Mouse (Mus musculus) neural tube, embryonic 13.5 days (tissue): ENCODE measurements at regions not wholly inside any gene's neighbourhood (a gene's known extent, or its start where the extent isn't known, plus 50 kb on each side); places are given as distances from the start of the nearest gene placed in this dataset.
A peak's percentile ranks its signal among the peaks of the same experiment; 100 is the strongest.

Experiments
- ATAC-seq: fragments of 200-750 bp; cut with Nextera tagmentation; 2 replicates; pipeline ENCODE4 v1.8.0; 2017; ENCODE audit warnings: low read depth, mild to moderate bottlenecking, moderate TSS enrichment, moderate library complexity
- H3K27ac ChIP-seq: fragments of 300-500 bp; sonication (generic); replicated peaks from 2 replicates; pipeline ENCODE4 v1.5.1; 2015; ENCODE audit warnings: moderate library complexity, mild to moderate bottlenecking, inconsistent platforms
- H3K27me3 ChIP-seq: fragments of 300-500 bp; sonication (generic); 2 replicates; pipeline ENCODE4 v1.6.1; 2015; ENCODE audit warnings: mild to moderate bottlenecking, inconsistent platforms
- H3K36me3 ChIP-seq: fragments of 300-500 bp; sonication (generic); 2 replicates; pipeline ENCODE4 v1.6.1; 2015; ENCODE audit warnings: mild to moderate bottlenecking, inconsistent platforms
- H3K4me1 ChIP-seq: fragments of 300-500 bp; sonication (generic); replicated peaks from 2 replicates; pipeline ENCODE4 v1.6.1; 2015; ENCODE audit warnings: inconsistent platforms
- H3K4me2 ChIP-seq: fragments of 300-500 bp; sonication (generic); 2 replicates; pipeline ENCODE4 v1.6.1; 2015; ENCODE audit warnings: inconsistent platforms, mild to moderate bottlenecking, moderate library complexity
- H3K4me3 ChIP-seq: fragments of 300-500 bp; sonication (generic); 2 replicates; pipeline ENCODE4 v1.5.1; 2015; ENCODE audit warnings: mild to moderate bottlenecking, inconsistent platforms
- H3K9ac ChIP-seq: fragments of 300-500 bp; sonication (generic); 2 replicates; pipeline ENCODE4 v1.6.1; 2015; ENCODE audit warnings: moderate library complexity, mild to moderate bottlenecking, inconsistent platforms
- H3K9me3 ChIP-seq: fragments of 300-500 bp; sonication (generic); 2 replicates; pipeline ENCODE4 v1.6.1; 2016; ENCODE audit warnings: inconsistent platforms
- WGBS: fragments of 180-500 bp; shearing (Covaris S2); methylation state at CpG from one replicate; pipeline ENCODE4 v1.1.7; 2015; 5-methylcytosine and 5-hydroxymethylcytosine counted together

DNA sequence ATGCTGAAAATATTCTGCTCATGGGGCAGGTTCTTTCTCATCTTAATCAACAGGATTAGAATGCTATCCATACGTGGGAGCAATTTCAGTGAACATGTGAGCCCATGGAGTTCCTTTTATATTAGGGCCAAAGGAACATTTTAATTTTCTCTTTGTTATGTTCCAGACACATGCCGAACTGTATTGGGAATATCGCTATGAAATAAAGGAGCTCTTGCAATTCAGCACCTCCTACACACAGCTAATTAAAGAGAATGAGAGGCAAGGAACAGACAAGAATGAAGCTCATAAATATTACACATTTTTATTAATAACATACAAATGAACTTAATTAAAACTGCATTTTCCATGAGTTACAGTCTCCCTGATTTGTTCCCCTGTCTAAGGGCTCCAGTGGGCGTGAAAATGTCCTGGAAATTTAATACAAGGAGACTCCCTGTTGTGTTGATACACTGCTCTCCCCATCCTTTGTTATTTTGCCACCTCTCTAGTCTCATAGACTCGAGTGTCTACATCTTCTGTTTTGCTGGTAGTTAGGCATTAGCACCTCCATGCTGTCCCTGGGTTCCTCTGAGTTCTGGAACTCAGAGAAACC, 205.5 kb downstream of the Phlda1 start:
- no peaks in the 10 kb centered on the region for H3K27me3 ChIP-seq
- no peaks in the 10 kb centered on the region for H3K9me3 ChIP-seq
- WGBS: 46% methylated on average over 5 of the region's 5 CpGs
- H3K4me3 ChIP-seq: no peak overlapping the region
- H3K4me1 ChIP-seq: peaks cover 3% of the 10 kb centered on the region; the same call in 1 of the 2 replicates
- H3K4me2 ChIP-seq: no peak overlapping the region
- ATAC-seq: peak; percentile 90
- H3K9ac ChIP-seq: no peak overlapping the region
- peak overlapping the region; percentile 63 for H3K27ac ChIP-seq
- no peaks in the 10 kb centered on the region for H3K36me3 ChIP-seq

DNA sequence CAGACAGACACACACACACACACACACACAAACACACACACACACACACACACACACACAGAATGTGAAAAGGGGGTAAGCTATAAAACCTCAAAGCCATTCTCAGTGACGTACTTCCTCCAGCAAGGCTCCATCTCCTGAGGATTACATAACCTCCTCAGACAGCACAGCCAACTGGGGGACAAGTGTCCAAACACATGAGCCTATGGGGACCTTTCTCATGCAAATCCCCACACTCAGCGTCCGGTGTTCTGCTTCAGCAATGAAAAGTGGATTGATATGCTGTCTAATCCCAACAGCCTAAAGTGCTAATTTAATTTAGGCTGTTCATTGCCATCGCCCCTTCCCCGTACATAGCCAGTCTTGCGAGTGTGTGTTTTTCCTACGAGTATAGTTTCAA, 206.9 kb downstream of the Phlda1 start:
- no peaks in the 10 kb centered on the region for H3K9me3 ChIP-seq
- H3K4me1 ChIP-seq: peaks cover 3% of the 10 kb centered on the region; the same call in 1 of the 2 replicates
- H3K27ac ChIP-seq: no peak overlapping the region
- H3K4me2 ChIP-seq: no peak overlapping the region
- H3K27me3 ChIP-seq: no peaks in the 10 kb centered on the region
- H3K36me3 ChIP-seq: no peaks in the 10 kb centered on the region
- no peak overlapping the region for H3K4me3 ChIP-seq
- H3K9ac ChIP-seq: no peak overlapping the region
- WGBS: 70% methylated on average over 7 of the region's 7 CpGs
- ATAC-seq: no peak

DNA sequence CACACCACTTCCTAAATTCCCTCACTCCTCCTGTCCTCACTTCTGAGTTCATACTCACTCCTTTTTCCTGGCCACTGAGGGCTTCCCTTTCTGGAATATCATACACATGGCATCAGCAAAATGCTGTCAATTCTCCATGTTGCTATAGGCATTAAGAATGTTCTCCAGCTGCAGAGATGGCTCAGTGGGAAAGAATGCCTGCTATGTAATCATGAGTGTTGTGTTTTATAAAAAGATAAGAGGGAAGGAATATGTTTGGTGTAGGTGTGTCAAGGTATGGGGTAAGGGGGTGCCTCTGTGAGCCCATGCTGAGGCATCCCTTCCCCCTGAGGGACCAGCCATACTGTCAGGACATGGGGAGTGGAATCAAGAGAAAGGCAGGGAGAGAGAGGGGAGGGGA, 207.6 kb downstream of the Phlda1 start:
- H3K4me3 ChIP-seq: no peak overlapping the region

DNA sequence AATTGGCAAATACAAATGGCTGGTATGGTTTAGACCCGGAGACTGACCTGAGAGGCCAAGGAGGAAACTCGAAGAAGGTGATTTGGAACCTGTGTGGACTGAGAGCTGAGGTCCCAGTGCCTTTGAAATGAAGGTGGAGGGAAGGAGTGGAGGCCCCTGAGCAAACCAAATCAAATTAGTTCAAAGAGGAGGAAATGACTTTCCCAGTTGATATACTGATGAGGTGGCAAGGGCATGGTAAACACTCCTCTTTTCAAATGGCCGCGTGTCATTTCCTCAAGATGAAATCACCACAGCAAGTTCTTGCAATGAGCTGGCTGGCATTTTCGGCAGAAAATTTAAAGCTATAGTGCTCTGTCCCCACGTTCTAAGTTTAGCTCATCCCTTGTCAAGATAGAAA, 209.1 kb downstream of the Phlda1 start:
- no peak overlapping the region for H3K27ac ChIP-seq
- no peaks in the 10 kb centered on the region for H3K27me3 ChIP-seq
- no peak overlapping the region for H3K4me3 ChIP-seq
- peaks cover 3% of the 10 kb centered on the region; the same call in 1 of the 2 replicates for H3K4me1 ChIP-seq
- no peak for ATAC-seq
- no peak overlapping the region for H3K4me2 ChIP-seq
- no peaks in the 10 kb centered on the region for H3K36me3 ChIP-seq
- no peaks in the 10 kb centered on the region for H3K9me3 ChIP-seq
- WGBS: 79% methylated on average over 6 of the region's 6 CpGs
- H3K9ac ChIP-seq: no peak overlapping the region

More for the DNA sequence above, 207.6 kb downstream of the Phlda1 start:
- ATAC-seq: no peak
- Histone ChIP-seq H3K4me2 (no peak overlapping the region), H3K36me3 (no peaks in the 10 kb centered on the region), H3K27me3 (no peaks in the 10 kb centered on the region), H3K27ac (no peak overlapping the region), H3K9me3 (no peaks in the 10 kb centered on the region), H3K9ac (no peak overlapping the region), H3K4me1 (peaks cover 3% of the 10 kb centered on the region; the same call in 1 of the 2 replicates)

DNA sequence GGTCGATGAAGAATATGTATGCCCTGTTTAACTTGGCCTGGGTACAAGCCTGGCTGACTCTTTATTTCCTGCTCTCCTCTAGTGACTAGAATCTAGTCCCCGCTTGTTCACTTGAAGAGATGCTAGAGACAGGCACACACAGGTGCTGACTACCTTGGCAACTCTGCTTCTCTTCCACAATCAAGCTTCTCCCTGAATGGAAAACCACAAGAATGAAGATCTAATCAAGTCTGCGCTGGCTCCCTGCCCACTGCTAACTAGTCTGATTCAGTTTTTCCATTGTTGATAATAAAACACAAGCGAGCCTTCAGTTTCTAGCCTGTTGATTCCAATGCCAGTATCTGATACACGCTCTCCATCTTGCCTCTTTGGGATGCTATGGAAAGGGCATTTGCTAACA, 213.5 kb downstream of the Phlda1 start:
- Histone ChIP-seq H3K9me3 (no peaks in the 10 kb centered on the region), H3K4me1 (peaks cover 7% of the 10 kb centered on the region; the same call in 1 of the 2 replicates)
- WGBS: 90% methylated on average over 5 of the region's 5 CpGs

DNA sequence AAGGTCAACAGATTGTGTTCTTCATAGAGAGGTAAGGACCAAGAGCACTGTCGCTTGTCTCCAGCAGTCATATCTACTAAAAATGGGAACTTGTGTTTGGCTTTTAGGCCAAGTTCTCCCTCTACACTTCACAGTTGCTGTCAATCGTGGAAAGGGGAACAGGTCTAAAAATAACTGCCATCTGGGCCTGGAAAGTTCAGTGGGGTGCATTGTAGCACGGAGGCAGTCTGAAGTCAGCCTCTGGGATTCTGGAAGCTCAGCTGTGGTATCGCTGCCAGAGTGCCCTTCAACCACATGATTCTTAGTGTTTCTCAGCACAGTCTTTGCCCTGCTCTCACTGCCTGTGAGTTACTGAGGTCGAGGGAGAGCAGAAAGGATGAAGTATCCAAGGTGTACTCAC, 215.0 kb downstream of the Phlda1 start:
- no peak for ATAC-seq
- Histone ChIP-seq H3K4me2 (no peak overlapping the region), H3K9ac (no peak overlapping the region), H3K36me3 (no peaks in the 10 kb centered on the region), H3K4me3 (no peak overlapping the region), H3K27ac (no peak overlapping the region), H3K4me1 (peaks cover 7% of the 10 kb centered on the region; the same call in 1 of the 2 replicates), H3K9me3 (no peaks in the 10 kb centered on the region), H3K27me3 (no peaks in the 10 kb centered on the region)
- WGBS: 82% methylated on average over 5 of the region's 5 CpGs

More for the DNA sequence above, 213.5 kb downstream of the Phlda1 start:
- Histone ChIP-seq H3K9ac (no peak overlapping the region), H3K27me3 (no peaks in the 10 kb centered on the region), H3K36me3 (no peaks in the 10 kb centered on the region), H3K27ac (no peak overlapping the region), H3K4me2 (no peak overlapping the region), H3K4me3 (no peak overlapping the region)
- ATAC-seq: no peak

DNA sequence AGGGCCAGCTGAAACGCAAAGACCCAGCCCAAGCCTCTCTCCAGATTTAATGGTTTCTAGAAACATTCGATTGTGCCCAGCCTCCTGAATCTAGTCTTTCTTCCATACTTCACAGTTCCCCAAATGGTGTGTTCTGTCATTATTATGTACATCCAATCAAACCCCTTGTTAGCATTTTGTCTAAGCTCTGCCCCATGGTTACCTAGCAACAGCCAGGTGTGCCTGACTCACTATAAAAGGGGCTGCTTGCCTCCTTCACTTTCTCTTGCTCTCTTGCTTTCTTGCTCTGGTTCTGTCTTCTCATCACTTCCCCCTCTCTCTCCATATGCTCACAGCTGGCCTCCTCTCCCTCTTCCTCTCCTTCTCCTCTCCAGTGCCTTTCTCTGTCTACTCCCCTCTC, 217.8 kb downstream of the Phlda1 start:
- Histone ChIP-seq H3K27ac (no peak overlapping the region), H3K4me1 (peaks cover 7% of the 10 kb centered on the region; the same call in 1 of the 2 replicates), H3K9ac (no peak overlapping the region), H3K36me3 (no peaks in the 10 kb centered on the region), H3K9me3 (no peaks in the 10 kb centered on the region), H3K4me3 (no peak overlapping the region), H3K4me2 (no peak overlapping the region), H3K27me3 (no peaks in the 10 kb centered on the region)
- 79% methylated on average over 2 of the region's 2 CpGs for WGBS
- no peak for ATAC-seq

DNA sequence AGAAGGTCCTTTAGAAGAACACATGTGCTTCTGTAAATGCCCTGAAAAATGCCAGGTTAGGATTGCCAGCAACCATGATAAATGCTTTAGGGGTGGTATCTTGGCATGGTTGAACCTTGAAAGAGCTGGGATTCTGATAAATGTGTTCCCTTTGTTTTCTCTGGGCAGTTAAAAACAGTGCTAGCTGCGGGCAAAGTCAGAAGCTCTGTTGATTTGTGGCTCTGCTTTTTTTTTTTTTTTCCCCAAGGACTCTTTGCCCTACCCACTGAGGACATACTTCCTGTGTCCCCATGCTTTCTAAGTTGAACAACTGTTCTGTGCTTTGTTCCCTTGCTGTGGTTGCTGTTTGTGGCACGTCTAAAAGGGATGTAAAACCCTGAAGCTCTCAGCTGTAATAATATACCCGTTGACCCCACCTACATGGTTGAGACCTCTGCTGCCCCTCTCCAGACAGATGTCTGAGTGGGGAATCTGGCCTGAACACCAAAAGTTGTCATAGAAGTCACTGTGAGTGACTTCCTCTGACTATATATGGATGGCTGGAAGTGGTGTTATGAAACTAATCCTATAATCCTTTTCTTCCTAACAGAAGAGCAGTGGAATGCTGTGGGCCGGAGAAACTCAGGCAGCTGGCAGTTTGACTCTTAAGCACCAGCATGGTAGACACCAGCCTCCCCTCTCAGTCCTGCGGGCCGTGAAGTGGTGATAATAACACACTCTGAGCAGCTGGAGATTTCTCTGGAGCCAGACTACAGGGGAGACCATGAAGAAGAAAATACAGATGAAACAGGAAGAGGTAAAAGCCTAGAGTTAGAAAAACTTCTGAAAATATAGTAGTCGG, 218.7 kb downstream of the Phlda1 start:
- H3K4me3 ChIP-seq: no peak overlapping the region
- no peaks in the 10 kb centered on the region for H3K36me3 ChIP-seq
- no peak overlapping the region for H3K9ac ChIP-seq
- no peak overlapping the region for H3K27ac ChIP-seq
- no peaks in the 10 kb centered on the region for H3K27me3 ChIP-seq
- 60% methylated on average over 7 of the region's 7 CpGs for WGBS
- H3K4me2 ChIP-seq: no peak overlapping the region
- no peaks in the 10 kb centered on the region for H3K9me3 ChIP-seq
- peaks cover 7% of the 10 kb centered on the region; the same call in 1 of the 2 replicates for H3K4me1 ChIP-seq
- no peak for ATAC-seq

DNA sequence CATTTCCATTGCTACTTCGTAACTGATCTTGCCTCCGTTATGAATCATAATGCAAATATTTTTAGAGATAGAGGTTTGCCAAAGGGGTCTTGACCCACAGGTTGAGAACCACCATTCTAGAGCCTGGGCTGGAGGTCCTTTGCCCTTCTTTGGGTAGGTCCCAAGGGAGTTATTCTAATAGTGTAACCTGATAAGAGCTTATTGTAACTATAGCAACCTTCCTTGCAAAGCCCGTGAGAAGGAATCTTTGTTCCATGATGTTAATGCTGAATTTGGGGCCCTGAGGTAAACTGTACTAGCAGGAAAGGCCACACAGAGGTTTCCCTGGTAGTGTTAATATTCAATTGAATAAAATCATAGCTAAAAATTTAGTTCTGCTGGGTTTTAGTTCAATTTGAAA, 229.9 kb downstream of the Phlda1 start:
- no peak for ATAC-seq
- Histone ChIP-seq H3K9me3 (no peaks in the 10 kb centered on the region), H3K4me2 (no peak overlapping the region), H3K27ac (no peak overlapping the region), H3K27me3 (no peaks in the 10 kb centered on the region), H3K9ac (no peak overlapping the region), H3K4me1 (peaks cover 7% of the 10 kb centered on the region; the same call in 1 of the 2 replicates), H3K4me3 (no peak overlapping the region), H3K36me3 (no peaks in the 10 kb centered on the region)
- 65% methylated on average over 3 of the region's 3 CpGs for WGBS

DNA sequence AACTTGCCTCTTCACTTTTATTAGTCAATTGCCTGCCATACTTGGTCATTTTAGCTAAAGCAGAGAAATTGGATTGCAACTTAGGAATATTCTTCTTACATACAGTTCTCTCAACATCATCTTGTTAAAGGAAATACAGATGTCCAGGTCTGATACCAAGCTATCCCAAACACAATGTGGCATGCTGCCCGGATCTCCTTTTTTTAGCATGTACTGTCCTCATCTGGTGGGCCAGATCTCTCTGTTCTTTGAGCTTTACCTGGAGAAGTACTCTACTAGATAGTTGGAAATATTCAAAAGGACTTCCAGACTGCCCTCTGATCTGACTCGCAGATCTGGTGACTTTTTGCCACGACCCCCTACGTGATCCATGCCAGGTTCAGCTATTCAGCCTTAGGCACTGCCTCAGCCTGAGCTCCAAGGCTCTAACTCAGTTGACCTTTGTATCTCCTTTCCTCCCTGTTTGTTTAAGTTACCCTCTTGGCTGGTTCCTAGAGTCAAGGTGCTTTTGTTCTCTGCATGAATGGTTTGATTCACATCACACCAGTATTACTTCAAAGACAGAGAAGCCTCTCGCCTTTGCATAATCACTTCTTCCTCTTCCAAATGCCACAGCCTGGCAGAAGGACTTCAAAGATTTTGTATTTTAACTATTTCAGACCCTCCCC, 232.9 kb upstream of the Krr1 start:
- H3K27ac ChIP-seq: no peak overlapping the region
- WGBS: 23% methylated on average over 5 of the region's 5 CpGs
- ATAC-seq: no peak
- no peak overlapping the region for H3K4me2 ChIP-seq
- no peaks in the 10 kb centered on the region for H3K9me3 ChIP-seq
- no peaks in the 10 kb centered on the region for H3K36me3 ChIP-seq
- H3K4me1 ChIP-seq: peaks cover 22% of the 10 kb centered on the region
- no peaks in the 10 kb centered on the region for H3K27me3 ChIP-seq
- no peak overlapping the region for H3K4me3 ChIP-seq
- no peak overlapping the region for H3K9ac ChIP-seq

DNA sequence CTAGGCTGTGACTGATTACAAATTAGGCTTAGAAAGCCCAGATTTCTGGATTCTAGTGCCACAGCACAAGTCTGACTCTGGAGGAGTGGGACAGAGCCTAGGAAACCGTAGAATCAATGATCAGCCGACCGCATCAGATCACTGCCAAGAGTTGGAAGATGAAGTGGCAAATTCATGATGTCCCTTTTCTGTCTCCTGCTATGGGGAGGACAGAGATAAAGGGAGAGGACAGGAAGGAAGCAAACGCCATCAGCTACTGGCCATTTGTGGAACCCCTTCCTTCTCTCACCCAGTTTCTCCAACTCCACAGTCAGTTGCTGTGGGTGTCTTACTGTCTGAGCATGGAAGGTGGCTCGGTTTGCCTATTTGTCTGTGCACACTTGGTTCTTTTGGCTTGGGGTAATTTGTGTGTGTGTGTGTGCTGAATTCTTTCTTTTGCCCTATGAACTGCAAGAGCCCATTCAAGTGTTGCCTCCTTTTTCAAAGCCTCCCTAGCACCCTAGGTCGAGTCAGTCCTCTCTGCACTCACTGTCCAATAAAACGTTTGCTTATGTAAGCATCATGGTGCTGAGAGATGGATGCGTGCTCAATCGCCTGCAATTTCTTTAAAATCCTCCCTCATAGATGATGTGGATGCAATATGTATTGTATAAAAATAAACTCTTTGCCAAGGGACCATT, 231.7 kb upstream of the Krr1 start:
- Histone ChIP-seq H3K4me1 (peaks cover 22% of the 10 kb centered on the region), H3K9ac (no peak overlapping the region), H3K36me3 (no peaks in the 10 kb centered on the region), H3K4me2 (no peak overlapping the region), H3K27me3 (no peaks in the 10 kb centered on the region), H3K27ac (no peak overlapping the region), H3K4me3 (no peak overlapping the region), H3K9me3 (no peaks in the 10 kb centered on the region)
- no peak for ATAC-seq
- 57% methylated on average over 9 of the region's 9 CpGs for whole genome bisulfite sequencing
